Mouse (Mus musculus) natural killer cell, adult 2 months (primary cell): ENCODE results near the gene Hspa1a.
"Not testable (repeated sequence)": the region's sequence is repeated elsewhere in the genome, so short reads cannot be mapped to it uniquely, and the experiment has no call there.

Source experiments
- DNase-seq, 2 experiments: peaks; one replicate each; pipeline ENCODE4 v3.0.0; 2022; ENCODE audit warnings: low spot score in 2 of 2

Gene Hspa1a

DNA sequence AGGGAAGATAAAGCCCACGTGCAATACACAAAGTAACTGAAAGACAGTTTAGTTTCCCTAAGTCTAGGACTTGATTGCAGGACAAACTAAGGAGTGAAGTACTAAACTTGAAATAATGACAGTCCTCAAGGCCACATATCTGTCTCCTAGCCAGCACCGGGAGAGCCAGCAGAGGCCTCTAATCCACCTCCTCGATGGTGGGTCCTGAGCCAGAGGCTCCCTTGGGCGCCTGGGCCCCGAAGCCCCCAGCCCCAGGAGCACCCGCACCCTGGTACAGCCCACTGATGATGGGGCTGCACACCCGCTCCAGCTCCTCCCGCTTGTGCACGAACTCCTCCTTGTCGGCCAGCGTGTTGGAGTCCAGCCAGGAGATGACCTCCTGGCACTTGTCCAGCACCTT, 2.1 kb downstream of the Hspa1a start, which contains the start of gene Gm20481:
Gene Gm20481, plus strand, starts transcription at position 91 of the 400 bp plus-strand sequence.
- DNase-seq: not testable (repeated sequence)

DNA sequence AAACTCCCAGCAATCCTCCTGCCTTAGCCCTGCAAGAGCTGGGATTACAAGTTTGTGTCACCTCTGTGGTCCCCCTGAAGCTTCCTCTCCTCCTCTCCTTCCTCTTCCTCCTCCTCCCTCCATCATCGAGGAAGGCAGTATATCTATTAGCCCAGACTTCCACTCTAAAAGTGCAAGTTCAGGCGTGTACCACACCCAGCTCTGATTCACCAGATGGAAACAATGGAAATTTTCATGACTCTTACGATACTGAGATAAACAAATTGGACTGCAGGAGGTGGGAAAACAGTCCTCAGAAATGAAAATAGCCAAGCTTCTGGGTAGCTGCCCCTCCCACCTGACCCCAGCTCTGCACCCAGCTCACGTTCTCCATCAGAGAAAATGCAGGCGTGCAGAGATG, 6.3 kb downstream of the Hspa1a start:
- no peak for DNase-seq

DNA sequence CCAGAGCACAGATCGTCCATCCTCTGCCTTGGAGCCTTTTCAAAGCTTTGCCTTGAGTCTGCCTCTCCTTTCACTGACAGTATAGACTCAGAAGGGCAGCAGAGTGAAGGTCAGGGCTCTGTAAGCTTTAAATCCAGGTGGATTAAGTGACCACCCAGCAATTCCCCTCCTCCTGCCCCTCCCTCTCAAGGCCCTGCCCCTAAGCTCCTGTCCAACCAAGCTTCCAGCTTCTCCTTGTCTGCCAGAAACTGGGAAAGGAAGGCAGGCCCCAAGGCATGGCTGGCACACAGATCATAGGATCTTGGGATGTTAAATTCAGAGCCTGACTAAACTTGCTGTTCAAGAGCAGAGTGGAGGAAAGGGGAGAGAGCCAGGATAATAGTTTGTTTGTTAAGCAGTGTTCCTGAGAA, 7.3 kb downstream of the Hspa1a start:
- DNase-seq: no peak

DNA sequence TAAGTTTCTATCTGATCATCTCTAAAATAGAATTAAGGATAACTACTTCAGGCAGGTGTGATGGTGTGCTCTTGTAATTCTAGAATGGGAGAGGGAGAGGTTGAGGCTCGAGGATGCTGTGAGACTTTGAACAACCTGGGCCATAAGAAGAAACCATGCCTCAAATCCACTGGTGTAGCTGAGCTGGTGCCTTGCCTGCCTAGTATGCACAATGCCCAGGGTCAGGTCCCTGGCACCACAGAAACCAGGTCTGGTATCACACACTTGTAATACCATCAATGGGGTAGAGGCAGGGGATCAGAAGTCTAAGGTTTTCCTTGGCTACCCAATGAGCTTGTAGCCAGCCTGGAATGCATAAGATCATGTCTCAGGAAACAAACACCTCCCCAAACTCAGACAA, 9.1 kb downstream of the Hspa1a start:
- no peak for DNase-seq

DNA sequence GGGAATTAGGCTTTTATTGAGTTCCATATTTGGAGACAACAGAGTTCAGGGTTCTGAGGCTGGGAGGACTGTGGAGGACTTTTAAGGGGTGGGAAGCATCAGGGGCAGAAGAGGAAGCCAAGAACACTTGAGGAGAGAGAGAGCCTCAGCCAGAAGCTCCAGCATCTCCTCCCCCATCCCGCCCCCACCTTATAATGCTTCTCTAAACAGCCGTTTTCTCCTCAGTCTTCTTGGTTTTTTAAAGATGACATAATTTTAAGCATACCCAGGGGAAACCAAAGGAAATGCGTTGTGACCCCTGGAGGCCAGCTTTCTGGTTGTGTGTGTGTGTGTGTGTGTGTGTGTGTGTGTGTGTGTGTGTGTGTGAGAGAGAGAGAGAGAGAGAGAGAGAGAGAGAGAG, 9.8 kb downstream of the Hspa1a start:
- no peak for DNase-seq

DNA sequence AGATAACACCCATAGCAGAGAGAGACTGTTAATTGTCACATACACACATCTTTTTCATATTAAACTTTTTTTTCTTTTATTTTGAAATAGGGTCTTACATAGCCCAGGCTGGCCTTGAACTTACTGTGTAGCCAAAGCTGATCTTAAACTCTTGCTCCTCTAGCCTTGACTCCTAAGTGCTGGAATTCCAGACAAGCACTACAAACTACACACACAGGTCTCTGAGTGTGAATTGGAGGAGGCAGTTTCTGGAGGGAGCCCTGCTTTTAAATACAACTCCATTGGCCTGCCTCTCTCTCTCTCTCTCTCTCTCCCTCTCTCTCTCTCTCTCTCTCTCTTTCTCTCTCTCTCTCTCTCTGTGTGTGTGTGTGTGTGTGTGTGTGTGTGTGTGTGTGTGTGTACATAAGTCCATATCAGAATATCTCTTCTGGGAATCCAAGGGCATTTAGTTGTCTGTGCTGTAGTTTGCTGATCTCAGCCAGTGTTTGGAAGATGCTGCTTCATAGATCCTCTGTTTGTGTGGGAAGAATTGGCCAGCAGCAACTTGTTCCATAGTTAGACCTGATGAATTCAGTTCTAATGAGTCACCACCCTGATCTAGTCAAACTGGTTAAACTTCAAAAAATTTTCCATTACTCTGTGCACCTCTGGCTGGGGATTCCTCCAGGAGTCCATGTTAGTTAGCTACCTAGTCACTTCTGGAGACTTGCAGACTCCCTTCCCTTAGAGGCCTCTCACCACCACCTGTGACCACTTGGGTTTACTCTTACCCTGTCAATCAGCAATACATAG, 11.1 kb downstream of the Hspa1a start:
- DNase-seq: no peak

DNA sequence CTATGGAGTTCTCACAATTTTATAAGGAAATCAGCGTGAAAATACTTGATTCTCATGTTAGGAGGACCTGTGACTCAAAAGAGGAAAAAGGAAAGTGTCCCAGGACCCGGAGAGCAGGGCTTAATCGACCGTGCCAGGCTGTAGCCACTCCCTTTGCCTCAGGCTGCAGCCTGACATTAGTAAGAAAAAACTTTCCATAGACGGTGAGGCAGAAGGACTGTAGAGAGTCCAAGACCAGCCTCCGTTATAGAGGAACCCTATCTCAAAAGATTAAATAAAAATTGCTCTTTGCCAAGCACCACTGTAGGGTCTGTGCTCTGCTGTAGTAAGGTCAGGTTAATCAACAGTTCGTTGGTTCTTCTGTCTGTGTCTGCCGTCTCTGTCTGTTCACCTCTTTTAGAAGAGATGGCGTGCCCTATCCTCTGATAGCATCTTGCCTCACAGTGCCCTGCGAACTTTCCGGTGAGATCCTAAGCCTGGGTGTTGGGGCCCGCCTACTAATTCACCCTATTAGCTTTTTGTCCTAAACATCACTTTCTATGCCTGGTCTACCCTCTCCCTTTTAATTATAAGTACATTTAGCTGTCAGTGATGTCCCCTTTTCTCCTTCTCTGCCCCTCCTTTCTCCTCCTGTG, 12.0 kb downstream of the Hspa1a start:
- DNase-seq: no peak

DNA sequence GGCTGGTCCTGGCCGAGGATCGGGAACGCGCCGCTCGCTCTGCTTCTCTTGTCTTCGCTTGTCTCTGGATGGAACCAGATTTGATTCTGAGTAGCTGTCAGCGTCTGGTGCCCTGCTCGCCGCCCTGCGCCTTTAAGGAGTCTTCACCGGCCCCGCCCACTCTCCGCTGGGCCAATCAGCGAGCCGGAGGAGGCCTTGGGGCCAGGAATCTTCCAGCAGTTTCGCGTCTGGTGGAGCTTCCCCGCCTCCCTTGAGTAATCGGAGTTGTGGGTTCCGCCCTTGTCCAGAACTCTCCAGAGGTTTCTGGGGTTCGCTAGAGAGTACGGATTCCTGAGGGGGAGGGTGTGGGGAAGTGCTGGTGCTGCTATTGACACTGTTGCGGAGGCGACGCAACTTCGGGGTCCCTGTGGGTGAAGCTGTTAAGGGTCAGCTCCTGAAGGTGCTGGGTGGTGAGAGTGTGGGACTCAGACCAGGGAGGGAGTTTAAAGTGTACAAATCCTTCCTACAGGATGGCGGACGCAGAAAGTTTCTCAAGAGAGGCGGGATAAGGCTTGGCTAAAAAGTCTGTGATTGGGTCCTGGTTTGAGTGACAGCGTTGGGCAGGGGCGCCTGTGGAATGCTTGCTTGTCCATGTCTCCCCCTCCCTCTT, 12.7 kb downstream of the Hspa1a start, which contains the start of gene Hspa1b:
Gene Hspa1b, minus strand, starts transcription at position 109 of the 649 bp plus-strand sequence.
- peak; percentile 57 to 62 for DNase-seq

DNA sequence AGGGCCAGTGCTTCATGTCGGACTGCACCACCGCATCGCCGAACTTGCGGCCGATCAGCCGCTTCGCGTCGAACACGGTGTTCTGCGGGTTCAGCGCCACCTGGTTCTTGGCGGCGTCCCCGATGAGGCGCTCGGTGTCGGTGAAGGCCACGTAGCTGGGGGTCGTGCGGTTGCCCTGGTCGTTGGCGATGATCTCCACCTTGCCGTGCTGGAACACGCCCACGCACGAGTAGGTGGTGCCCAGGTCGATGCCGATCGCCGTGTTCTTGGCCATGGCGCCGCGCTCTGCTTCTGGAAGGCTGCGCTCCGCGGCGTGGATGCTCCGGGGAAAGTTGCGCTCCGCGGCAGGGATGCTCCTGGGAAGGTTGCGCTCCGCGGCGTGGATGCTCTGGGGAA, 13.2 kb downstream of the Hspa1a start:
- DNase-seq: not testable (repeated sequence)

DNA sequence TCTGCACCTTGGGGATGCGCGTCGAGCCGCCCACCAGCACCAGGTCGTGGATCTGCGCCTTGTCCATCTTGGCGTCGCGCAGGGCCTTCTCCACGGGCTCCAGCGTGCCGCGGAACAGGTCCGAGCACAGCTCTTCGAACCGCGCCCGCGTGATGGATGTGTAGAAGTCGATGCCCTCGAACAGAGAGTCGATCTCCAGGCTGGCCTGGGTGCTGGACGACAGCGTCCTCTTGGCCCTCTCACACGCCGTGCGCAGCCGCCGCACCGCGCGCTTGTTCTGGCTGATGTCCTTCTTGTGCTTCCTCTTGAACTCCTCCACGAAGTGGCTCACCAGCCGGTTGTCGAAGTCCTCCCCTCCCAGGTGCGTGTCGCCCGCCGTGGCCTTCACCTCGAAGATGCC, 14.0 kb downstream of the Hspa1a start:
- DNase-seq: not testable (repeated sequence)

DNA sequence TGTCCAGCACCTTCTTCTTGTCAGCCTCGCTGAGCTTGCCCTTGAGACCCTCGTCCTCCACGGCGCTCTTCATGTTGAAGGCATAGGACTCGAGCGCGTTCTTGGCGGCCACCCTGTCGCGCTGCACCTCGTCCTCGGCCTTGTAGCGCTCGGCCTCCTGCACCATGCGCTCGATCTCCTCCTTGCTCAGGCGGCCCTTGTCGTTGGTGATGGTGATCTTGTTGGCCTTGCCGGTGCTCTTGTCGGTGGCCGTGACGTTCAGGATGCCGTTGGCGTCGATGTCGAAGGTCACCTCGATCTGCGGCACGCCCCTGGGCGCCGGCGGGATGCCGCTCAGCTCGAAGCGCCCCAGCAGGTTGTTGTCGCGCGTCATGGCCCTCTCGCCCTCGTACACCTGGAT, 14.7 kb downstream of the Hspa1a start:
- DNase-seq: not testable (repeated sequence)

DNA sequence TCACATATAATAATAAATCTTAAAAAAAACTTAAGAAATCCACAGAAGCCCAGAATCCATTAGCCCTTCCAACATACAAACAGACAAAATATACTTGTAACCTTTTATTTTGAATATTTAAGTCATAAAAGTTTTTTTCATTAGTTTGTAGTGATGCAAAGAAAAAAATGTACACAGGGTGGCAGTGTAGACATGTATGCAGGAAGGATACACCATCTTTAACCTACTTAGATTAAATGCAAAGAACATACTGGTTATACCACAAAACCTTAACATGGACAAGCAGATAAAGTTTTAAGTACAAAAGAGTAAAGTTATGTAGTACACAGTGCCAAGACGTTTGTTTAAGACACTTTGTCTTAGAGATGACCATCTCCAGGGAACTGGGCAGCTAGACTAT, 15.6 kb downstream of the Hspa1a start:
- DNase-seq: no peak

DNA sequence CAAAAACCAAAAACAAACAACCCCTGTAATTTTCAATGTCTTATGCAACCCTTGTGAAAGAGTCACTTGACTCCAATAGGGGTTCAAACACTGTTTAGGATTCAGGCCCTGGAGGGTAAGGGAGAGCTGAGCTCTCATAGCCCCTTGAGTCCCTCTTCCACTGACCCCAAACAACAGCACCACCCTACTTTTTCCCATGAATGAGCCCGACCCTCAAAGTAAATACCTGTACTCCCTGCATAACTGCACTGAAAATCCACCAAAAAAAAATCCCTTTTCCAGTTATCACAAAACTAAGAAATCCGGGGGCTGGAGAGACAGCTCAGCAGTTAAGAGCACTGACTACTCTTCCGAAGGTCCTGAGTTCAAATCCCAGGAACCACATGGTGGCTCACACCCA, 16.1 kb downstream of the Hspa1a start:
- no peak for DNase-seq

DNA sequence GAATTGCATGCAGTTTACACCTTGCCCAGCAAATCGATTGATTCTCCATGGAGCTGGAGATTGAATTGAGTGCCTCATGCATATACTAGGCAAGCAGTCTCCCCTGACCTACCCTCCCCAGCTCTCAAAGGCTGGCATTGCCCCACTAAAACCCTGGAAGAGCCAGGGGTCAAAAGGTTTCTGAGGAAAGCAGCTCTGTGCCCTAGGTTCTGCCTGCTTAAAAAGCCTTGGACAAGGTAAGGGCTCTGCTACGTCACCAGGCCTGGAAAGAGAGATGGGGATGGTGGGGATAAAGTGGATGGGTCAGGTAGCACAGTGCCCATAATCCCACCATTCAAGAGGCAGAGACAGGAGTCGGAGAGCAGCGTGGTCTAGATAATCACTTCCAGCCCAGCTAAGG, 17.1 kb downstream of the Hspa1a start:
- no peak for DNase-seq

DNA sequence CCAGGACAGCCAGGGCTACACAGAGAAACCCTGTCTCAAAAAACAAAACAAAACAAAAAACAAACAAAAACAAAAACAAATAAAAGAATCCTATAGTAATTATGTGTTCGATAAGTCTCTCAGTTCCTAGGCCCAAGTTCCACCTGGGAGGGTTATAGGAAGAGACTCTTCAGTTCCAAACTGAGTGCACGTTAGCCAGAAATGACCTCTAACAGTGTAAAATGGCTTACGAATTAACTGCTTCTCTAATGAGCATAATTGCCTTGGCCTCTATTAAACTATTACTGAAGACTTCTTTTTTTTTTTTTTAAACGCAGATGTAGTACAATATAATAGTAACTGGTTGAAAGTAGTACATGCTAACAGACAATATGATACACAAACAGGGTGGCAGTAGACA, 18.1 kb downstream of the Hspa1a start:
- no peak for DNase-seq

DNA sequence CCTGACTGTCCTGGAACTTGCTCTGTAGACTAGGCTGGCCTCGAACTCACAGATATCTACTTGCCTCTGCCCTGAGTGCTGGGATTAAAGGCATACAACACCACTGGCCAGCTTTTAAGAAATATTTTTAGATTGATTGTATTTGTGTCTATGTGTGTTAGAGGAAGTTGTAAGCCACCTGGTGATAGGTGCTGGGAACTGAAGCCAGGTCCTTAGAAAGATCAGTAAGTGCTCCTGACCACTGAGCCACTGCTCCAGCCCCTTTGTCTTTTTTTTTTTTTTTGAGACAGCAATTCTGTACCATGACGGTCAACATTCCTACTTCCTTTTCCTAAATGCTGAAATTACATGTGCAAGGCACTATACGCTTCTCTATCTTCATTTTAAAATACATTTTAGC, 18.7 kb downstream of the Hspa1a start:
- DNase-seq: no peak

DNA sequence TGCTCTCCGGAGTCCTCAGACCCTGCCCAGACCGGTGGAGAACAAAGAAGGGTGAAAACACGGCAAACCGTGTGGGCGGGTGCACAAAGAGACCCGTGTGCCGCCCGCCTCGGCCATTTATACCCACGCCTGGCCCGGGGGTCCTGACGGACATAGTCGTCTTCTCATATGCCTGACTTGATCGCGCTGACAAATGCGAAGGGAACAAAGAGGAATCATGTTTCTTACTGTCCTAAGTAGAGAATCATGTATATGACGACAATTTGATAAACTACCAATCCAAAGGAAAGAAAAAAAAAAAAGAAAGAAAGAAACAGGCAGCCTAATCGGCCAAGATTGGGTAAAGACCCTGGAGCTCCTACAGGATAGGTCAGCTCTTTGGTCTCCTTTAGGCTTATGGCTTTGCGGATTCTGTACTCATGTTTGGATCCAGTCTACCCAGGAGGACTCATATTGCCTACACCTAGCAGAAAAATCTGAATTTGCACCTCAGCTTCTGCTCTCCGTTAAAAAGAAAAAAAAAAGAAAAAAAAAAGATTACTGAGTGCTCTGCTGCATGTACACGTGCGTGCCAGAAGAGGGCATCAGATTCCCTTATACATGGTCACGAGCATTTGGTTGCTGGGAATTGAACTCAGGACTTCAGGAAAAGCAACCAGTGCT, 19.4 kb downstream of the Hspa1a start:
- peak; percentile 80 to 82 for DNase-seq

DNA sequence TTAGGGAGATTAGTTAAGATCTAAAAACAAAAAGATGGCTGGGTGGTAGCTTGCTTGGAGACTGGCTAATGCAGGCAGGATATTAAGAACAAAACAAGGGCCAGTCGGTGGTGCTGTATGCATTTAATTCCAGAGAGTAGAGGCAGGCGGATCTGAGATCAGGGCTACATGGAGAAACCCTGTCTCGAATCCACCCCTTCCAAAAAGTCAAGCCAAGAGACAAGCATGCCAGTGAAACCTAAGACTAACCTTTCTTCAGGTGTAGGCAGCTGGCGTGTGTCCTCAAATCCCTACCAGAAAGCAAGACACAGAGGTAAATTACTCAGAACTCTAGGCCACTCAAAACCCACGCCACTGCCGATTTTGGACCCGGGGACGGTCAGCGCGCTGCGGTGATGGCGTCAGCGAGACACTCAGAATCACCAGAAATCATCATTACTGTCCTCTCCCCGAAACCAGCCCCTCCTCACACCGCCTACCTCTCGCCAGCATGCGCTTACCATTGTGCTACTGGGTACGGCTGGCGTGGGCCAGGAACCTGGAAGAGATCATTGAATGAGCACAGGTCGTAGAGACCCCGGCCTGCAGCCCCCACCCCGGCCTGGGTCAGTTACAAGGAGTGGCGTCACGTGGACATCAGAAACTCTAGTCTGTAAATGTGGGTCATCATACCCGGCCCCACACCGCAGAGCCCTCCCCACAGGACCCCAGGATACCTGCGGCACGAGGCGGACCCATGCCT, 20.1 kb downstream of the Hspa1a start:
- DNase-seq: no peak

DNA sequence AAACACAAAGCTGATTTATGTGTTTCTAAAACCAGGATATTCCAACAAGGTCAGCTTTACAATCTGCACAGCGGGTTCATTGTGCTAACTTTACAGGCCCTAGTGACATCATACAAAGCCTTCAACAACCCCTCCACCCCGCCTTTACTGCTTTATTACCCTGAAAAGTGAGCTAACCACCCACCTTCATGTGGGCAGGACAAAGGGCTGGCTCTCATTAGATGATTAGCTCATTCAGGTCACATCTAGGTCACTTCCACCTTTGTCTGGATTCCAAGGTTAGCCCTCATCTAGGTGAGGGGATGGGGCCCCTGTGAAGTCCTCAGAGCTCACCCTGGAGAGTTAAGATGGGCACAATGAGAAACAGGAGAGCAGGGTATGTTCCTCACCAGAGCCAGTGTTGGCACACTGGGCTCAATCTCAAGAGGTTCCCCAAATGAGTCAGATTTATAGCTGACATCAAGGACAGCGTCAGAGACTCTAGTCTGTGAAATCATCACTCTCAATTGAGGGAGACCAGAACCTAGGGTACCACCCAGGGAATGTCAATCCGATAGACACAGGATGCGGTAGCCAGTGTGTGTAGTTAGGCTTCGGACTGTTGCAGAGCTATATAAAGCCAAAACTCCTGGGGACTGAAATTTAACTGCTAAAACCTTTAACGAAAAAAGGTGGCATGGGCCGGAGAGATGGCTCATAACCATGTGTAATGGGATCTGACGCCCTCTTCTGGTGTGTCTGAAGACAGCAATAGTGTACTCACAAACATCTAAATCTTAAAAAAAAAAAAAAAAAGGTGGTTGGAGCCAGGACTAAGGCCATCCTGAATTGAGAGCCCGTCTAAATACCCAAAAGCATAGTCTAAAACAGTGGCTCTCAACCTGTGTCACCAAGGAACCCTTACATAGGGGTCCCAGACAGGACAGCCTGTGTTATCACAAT, 21.2 kb downstream of the Hspa1a start:
- DNase-seq: no peak

DNA sequence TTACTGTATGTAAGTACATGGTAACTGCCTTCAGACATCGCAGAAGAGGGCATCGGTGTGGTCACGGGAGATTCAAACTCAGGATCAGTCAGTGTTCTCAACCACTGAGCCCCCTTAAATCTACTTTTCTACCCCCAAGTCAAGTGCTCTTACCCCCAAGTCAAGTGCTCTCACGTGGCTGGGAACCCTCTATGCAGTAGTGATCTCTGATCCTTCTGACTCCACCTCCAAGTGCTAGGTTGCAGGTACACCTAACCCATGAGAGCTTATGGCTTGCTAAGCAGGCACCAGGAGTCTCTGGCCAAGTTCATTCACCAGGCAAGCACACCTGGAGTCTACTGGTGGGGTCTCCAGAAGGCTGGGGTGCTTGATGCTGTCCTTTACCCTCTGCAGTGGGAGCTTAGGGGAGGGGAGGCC, 22.4 kb downstream of the Hspa1a start:
- no peak for DNase-seq
